Mouse (Mus musculus): Measurements from ENCODE around the gene Ank3. TPM values are rescaled to one million over a fixed set of nuclear protein-coding genes. Genes with fewer than 3 reads are reported as not detected.

Gene Ank3
- polyA plus RNA-seq, 1 experiment from 2014 or later, result 21.6 TPM

GRCm38 (mm10) chr10:69786220-69786993 is 387.8 kb downstream of the Ank3 start:
- Histone ChIP-seq H3K36me3 (ENCODE audit: control insufficient read depth, insufficient read depth) (no peaks in the 10 kb centered on the region), H3K4me2 (replicated peaks; ENCODE audit: low read depth) (no peak overlapping the region), H3K4me1 (replicated peaks; ENCODE audit: control insufficient read depth, insufficient read depth, low read length) (no peaks in the 10 kb centered on the region), H3K9me3 (ENCODE audit: control insufficient read depth) (no peaks in the 10 kb centered on the region), H3K27me3 (replicated peaks; ENCODE audit: control insufficient read depth, insufficient read depth, low read length) (no peaks in the 10 kb centered on the region), H3K4me3 (ENCODE audit: low read depth, low read length) (no peak overlapping the region), H3K27ac (ENCODE audit: low read depth, low read length) (no peak overlapping the region), H3K9ac (ENCODE audit: low read depth, low read length) (no peak overlapping the region)
- TF ChIP-seq CTCF (IDR thresholded peaks at IDR 0.05; ENCODE audit: low read depth), result no peak
- ATAC-seq, result no peak
- WGBS, result 68% methylated on average over 13 of the region's 13 CpGs

- no peak overlapping the region; the same call in 1 of the 2 replicates for H3K27ac ChIP-seq (ENCODE audit: low read depth, low read length)
- peak overlapping the region; percentile 35 for H3K4me2 ChIP-seq (replicated peaks; ENCODE audit: low read depth)
- no peaks in the 10 kb centered on the region for H3K4me1 ChIP-seq (replicated peaks; ENCODE audit: control insufficient read depth, insufficient read depth, low read length)
- no peak overlapping the region for H3K4me3 ChIP-seq (ENCODE audit: low read depth, low read length)
- no peaks in the 10 kb centered on the region for H3K27me3 ChIP-seq (replicated peaks; ENCODE audit: control insufficient read depth, insufficient read depth, low read length)
- no peak for TF ChIP-seq CTCF (IDR thresholded peaks at IDR 0.05; ENCODE audit: low read depth)
- H3K36me3 ChIP-seq (ENCODE audit: control insufficient read depth, insufficient read depth), result no peaks in the 10 kb centered on the region
- no peaks in the 10 kb centered on the region for H3K9me3 ChIP-seq (ENCODE audit: control insufficient read depth)
- H3K9ac ChIP-seq (ENCODE audit: low read depth, low read length), result no peak overlapping the region
- ATAC-seq, result no peak
- 50% methylated on average over 10 of the region's 10 CpGs for WGBS
These were observed 388.8 kb downstream of the Ank3 start for GRCm38 (mm10) chr10:69787379-69787778.

GRCm38 (mm10) chr10:69790606-69791005 is 392.0 kb downstream of the Ank3 start:
- Histone ChIP-seq H3K4me1 (replicated peaks; ENCODE audit: control insufficient read depth, insufficient read depth, low read length) (no peaks in the 10 kb centered on the region), H3K9ac (ENCODE audit: low read depth, low read length) (no peak overlapping the region), H3K27me3 (replicated peaks; ENCODE audit: control insufficient read depth, insufficient read depth, low read length) (no peaks in the 10 kb centered on the region), H3K27ac (ENCODE audit: low read depth, low read length) (no peak overlapping the region), H3K36me3 (ENCODE audit: control insufficient read depth, insufficient read depth) (no peaks in the 10 kb centered on the region), H3K4me2 (replicated peaks; ENCODE audit: low read depth) (no peak overlapping the region), H3K9me3 (ENCODE audit: control insufficient read depth) (no peaks in the 10 kb centered on the region), H3K4me3 (ENCODE audit: low read depth, low read length) (no peak overlapping the region)
- no peak for ATAC-seq
- TF ChIP-seq CTCF (IDR thresholded peaks at IDR 0.05; ENCODE audit: low read depth), result no peak
- 81% methylated on average over 4 of the region's 4 CpGs for WGBS

GRCm38 (mm10) chr10:69791951-69792350 is 393.4 kb downstream of the Ank3 start:
- Histone ChIP-seq H3K4me3 (ENCODE audit: low read depth, low read length) (no peak overlapping the region), H3K4me2 (replicated peaks; ENCODE audit: low read depth) (no peak overlapping the region), H3K9ac (ENCODE audit: low read depth, low read length) (no peak overlapping the region), H3K27ac (ENCODE audit: low read depth, low read length) (no peak overlapping the region), H3K4me1 (replicated peaks; ENCODE audit: control insufficient read depth, insufficient read depth, low read length) (no peaks in the 10 kb centered on the region), H3K9me3 (ENCODE audit: control insufficient read depth) (no peaks in the 10 kb centered on the region), H3K36me3 (ENCODE audit: control insufficient read depth, insufficient read depth) (no peaks in the 10 kb centered on the region), H3K27me3 (replicated peaks; ENCODE audit: control insufficient read depth, insufficient read depth, low read length) (no peaks in the 10 kb centered on the region)
- WGBS, result 75% methylated on average over 7 of the region's 7 CpGs
- ATAC-seq, result no peak
- no peak for TF ChIP-seq CTCF (IDR thresholded peaks at IDR 0.05; ENCODE audit: low read depth)

- TF ChIP-seq CTCF (IDR thresholded peaks at IDR 0.05; ENCODE audit: low read depth), result no peak
- no peaks in the 10 kb centered on the region for H3K9me3 ChIP-seq (ENCODE audit: control insufficient read depth)
- no peak overlapping the region for H3K4me2 ChIP-seq (replicated peaks; ENCODE audit: low read depth)
- H3K36me3 ChIP-seq (ENCODE audit: control insufficient read depth, insufficient read depth), result no peaks in the 10 kb centered on the region
- no peak overlapping the region for H3K27ac ChIP-seq (ENCODE audit: low read depth, low read length)
- 76% methylated on average over 9 of the region's 9 CpGs for WGBS
- H3K27me3 ChIP-seq (replicated peaks; ENCODE audit: control insufficient read depth, insufficient read depth, low read length), result no peaks in the 10 kb centered on the region
- no peak overlapping the region for H3K4me3 ChIP-seq (ENCODE audit: low read depth, low read length)
- H3K4me1 ChIP-seq (replicated peaks; ENCODE audit: control insufficient read depth, insufficient read depth, low read length), result no peaks in the 10 kb centered on the region
- H3K9ac ChIP-seq (ENCODE audit: low read depth, low read length), result no peak overlapping the region
- no peak for ATAC-seq
These were observed 393.8 kb downstream of the Ank3 start for GRCm38 (mm10) chr10:69792400-69792799.

GRCm38 (mm10) chr10:69793079-69793478 is 394.5 kb downstream of the Ank3 start:
- no peak overlapping the region for H3K4me2 ChIP-seq (replicated peaks; ENCODE audit: low read depth)
- ATAC-seq, result no peak
- H3K9me3 ChIP-seq (ENCODE audit: control insufficient read depth), result no peaks in the 10 kb centered on the region

More at GRCm38 (mm10) chr10:69793079-69793478, 394.5 kb downstream of the Ank3 start:
- no peak overlapping the region for H3K9ac ChIP-seq (ENCODE audit: low read depth, low read length)
- H3K4me3 ChIP-seq (ENCODE audit: low read depth, low read length), result no peak overlapping the region
- 44% methylated on average over 9 of the region's 9 CpGs for WGBS
- H3K27ac ChIP-seq (ENCODE audit: low read depth, low read length), result no peak overlapping the region
- no peaks in the 10 kb centered on the region for H3K4me1 ChIP-seq (replicated peaks; ENCODE audit: control insufficient read depth, insufficient read depth, low read length)
- no peaks in the 10 kb centered on the region for H3K27me3 ChIP-seq (replicated peaks; ENCODE audit: control insufficient read depth, insufficient read depth, low read length)
- H3K36me3 ChIP-seq (ENCODE audit: control insufficient read depth, insufficient read depth), result no peaks in the 10 kb centered on the region
- TF ChIP-seq CTCF (IDR thresholded peaks at IDR 0.05; ENCODE audit: low read depth), result peak; percentile 76

Data from intestine, postnatal 0 days (tissue).